Mouse (Mus musculus) embryonic facial prominence, embryonic 12.5 days (tissue): Measurements from ENCODE around the gene Cd34. TPM values are rescaled to one million over a fixed set of nuclear protein-coding genes. Genes with fewer than 3 reads are reported as not detected.

Source experiments
- ATAC-seq: fragments of 200-750 bp; cut with Nextera tagmentation; 2 replicates; pipeline ENCODE4 v1.8.0; 2017; ENCODE audit not compliant: insufficient number of reproducible peaks, insufficient read depth, low FRiP score, low TSS enrichment
- H3K27ac ChIP-seq: fragments of 300-500 bp; sonication (generic); 2 replicates; pipeline ENCODE4 v1.5.1; 2016; ENCODE audit warnings: mild to moderate bottlenecking
- H3K27me3 ChIP-seq: fragments of 300-500 bp; sonication (generic); 2 replicates; pipeline ENCODE4 v1.6.1; 2016; ENCODE audit warnings: mild to moderate bottlenecking, moderate library complexity
- H3K36me3 ChIP-seq: fragments of 300-500 bp; sonication (generic); 2 replicates; pipeline ENCODE4 v1.6.1; 2016; ENCODE audit warnings: mild to moderate bottlenecking
- H3K4me1 ChIP-seq: fragments of 300-500 bp; sonication (generic); 2 replicates; pipeline ENCODE4 v1.6.1; 2016
- H3K4me2 ChIP-seq: fragments of 300-500 bp; sonication (generic); replicated peaks from 2 replicates; pipeline ENCODE4 v1.6.1; 2016; ENCODE audit warnings: mild to moderate bottlenecking, moderate library complexity
- H3K4me3 ChIP-seq: fragments of 300-500 bp; sonication (generic); 2 replicates; pipeline ENCODE4 v1.5.1; 2016; ENCODE audit warnings: mild to moderate bottlenecking
- H3K9ac ChIP-seq: fragments of 300-500 bp; sonication (generic); 2 replicates; pipeline ENCODE4 v1.6.1; 2016; ENCODE audit warnings: mild to moderate bottlenecking, moderate library complexity
- H3K9me3 ChIP-seq: fragments of 300-500 bp; sonication (generic); 2 replicates; pipeline ENCODE4 v1.6.1; 2016; ENCODE audit warnings: mild to moderate bottlenecking, moderate library complexity
- WGBS: fragments of 180-500 bp; shearing (Covaris S2); methylation state at CpG from one replicate; pipeline ENCODE4 v1.1.7; 2016; 5-methylcytosine and 5-hydroxymethylcytosine counted together
- polyA plus RNA-seq: library from polyadenylated mRNA; unstranded; fragments of >200 nt; fragmentation: Nextera tagmentation; extraction: Ambion mirVana; gene quantifications from 2 replicates; pipeline ENCODE4 v1.2.1, GENCODE M21; 2016

Gene Cd34
- polyA plus RNA-seq, 1 experiment from 2014 or later: 63.4 TPM

GRCm38 (mm10) chr1:194941528-194941927 is 2.9 kb downstream of the Cd34 start:
- ATAC-seq: no peak
- H3K9me3 ChIP-seq: no peaks in the 10 kb centered on the region
- no peak overlapping the region for H3K27ac ChIP-seq
- H3K4me3 ChIP-seq: no peak overlapping the region
- no peak overlapping the region for H3K9ac ChIP-seq
- H3K4me1 ChIP-seq: peaks cover 5% of the 10 kb centered on the region; the same call in 1 of the 2 replicates
- 0 out of 2 replicates have a peak, but pooled peaks cover 4% of the 10 kb centered on the region for H3K27me3 ChIP-seq
- no peak overlapping the region for H3K4me2 ChIP-seq
- no peaks in the 10 kb centered on the region for H3K36me3 ChIP-seq

DNA sequence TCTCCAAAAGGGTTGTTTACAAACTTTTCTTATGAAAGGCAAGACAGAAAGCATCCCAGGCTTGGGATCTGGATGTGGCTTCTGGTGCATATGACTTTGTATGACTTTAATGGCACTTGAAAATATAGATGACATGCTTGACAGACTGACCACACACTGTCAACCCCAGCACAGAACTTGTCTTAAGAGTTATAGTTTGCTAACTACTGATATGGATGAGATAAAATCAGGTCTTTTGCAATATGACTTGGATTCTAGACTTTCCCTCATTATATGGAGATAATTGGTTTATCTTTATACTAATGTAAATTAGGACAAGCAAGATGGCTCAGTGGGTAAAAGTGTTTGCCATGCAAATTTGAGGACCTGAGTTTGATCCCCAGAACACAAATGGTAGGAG is 4.3 kb downstream of the Cd34 start:
- no peak overlapping the region for H3K4me2 ChIP-seq
- H3K27me3 ChIP-seq: 0 out of 2 replicates have a peak, but pooled peaks cover 4% of the 10 kb centered on the region
- no peaks in the 10 kb centered on the region for H3K9me3 ChIP-seq
- H3K9ac ChIP-seq: no peak overlapping the region
- no peak for ATAC-seq
- H3K4me1 ChIP-seq: peaks cover 5% of the 10 kb centered on the region; the same call in 1 of the 2 replicates
- H3K36me3 ChIP-seq: no peaks in the 10 kb centered on the region
- H3K4me3 ChIP-seq: no peak overlapping the region
- no peak overlapping the region for H3K27ac ChIP-seq

DNA sequence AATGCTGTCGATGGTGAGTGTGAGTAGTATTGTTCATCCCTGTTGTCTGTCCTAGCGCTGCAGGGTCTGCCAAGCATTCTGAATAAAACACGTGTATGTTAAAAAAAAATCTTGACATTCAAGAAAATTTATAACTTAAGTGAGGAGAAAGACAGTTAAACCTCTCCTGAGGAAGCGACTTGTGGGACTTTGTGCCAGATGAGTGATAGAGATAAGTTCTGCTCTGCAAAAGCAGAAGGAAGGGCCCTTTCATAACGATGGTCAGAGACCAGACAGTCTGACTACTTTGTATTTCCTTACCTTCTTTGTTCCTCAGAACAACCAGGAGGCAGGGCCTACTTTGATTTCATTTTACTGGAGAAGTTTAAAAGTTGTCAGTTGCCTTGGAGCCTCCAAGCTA is 4.9 kb downstream of the Cd34 start:
- H3K9me3 ChIP-seq: no peaks in the 10 kb centered on the region
- 0 out of 2 replicates have a peak, but pooled peaks cover 4% of the 10 kb centered on the region for H3K27me3 ChIP-seq
- H3K27ac ChIP-seq: no peak overlapping the region
- H3K4me3 ChIP-seq: no peak overlapping the region
- peaks cover 5% of the 10 kb centered on the region; the same call in 1 of the 2 replicates for H3K4me1 ChIP-seq
- 81% methylated on average over 5 of the region's 5 CpGs for WGBS
- H3K9ac ChIP-seq: no peak overlapping the region
- H3K4me2 ChIP-seq: no peak overlapping the region
- no peak for ATAC-seq
- no peaks in the 10 kb centered on the region for H3K36me3 ChIP-seq

DNA sequence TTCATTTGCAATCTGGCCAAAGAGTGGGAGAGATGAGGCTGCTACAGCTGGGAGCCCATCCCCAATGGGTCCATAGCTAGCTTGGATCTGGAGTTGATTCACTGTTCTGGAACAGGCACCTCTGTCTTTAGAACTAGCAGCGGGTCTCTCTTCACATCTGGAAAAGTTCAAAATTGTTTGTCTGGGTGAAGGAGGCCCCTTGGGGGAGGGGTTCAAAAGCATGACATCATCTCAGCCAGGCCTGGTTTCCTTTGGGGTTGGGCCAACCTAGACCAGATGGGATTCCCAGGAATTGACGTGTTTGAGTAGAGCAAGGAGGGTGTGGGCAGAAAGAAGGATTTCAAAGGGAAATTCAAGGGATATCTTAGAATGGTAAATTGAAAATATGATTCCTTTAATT is 6.8 kb downstream of the Cd34 start:
- H3K9ac ChIP-seq: no peak overlapping the region
- H3K4me2 ChIP-seq: no peak overlapping the region
- no peak overlapping the region for H3K4me3 ChIP-seq
- no peak for ATAC-seq
- no peaks in the 10 kb centered on the region for H3K27me3 ChIP-seq
- peaks cover 5% of the 10 kb centered on the region; the same call in 1 of the 2 replicates for H3K4me1 ChIP-seq
- WGBS: 12% methylated on average over 2 of the region's 2 CpGs
- no peaks in the 10 kb centered on the region for H3K36me3 ChIP-seq
- H3K9me3 ChIP-seq: no peaks in the 10 kb centered on the region
- H3K27ac ChIP-seq: no peak overlapping the region

- ATAC-seq: no peak
- H3K27me3 ChIP-seq: no peaks in the 10 kb centered on the region
- 86% methylated on average over 1 of the region's 1 CpGs for WGBS
- no peak overlapping the region for H3K4me2 ChIP-seq
- H3K9me3 ChIP-seq: no peaks in the 10 kb centered on the region
- H3K36me3 ChIP-seq: no peaks in the 10 kb centered on the region
- no peak overlapping the region for H3K9ac ChIP-seq
- H3K27ac ChIP-seq: no peak overlapping the region
- H3K4me1 ChIP-seq: peaks cover 5% of the 10 kb centered on the region; the same call in 1 of the 2 replicates
- H3K4me3 ChIP-seq: no peak overlapping the region
Observed at GRCm38 (mm10) chr1:194946467-194946866, 7.8 kb downstream of the Cd34 start.

- H3K9me3 ChIP-seq: no peaks in the 10 kb centered on the region
- 41% methylated on average over 2 of the region's 2 CpGs for WGBS
- no peak overlapping the region for H3K9ac ChIP-seq
- no peaks in the 10 kb centered on the region for H3K36me3 ChIP-seq
- H3K4me2 ChIP-seq: no peak overlapping the region
- H3K4me1 ChIP-seq: no peaks in the 10 kb centered on the region
- no peak for ATAC-seq
- H3K4me3 ChIP-seq: no peak overlapping the region
- no peak overlapping the region for H3K27ac ChIP-seq
- H3K27me3 ChIP-seq: no peaks in the 10 kb centered on the region
Observed at GRCm38 (mm10) chr1:194950913-194951312, 12.3 kb downstream of the Cd34 start.

DNA sequence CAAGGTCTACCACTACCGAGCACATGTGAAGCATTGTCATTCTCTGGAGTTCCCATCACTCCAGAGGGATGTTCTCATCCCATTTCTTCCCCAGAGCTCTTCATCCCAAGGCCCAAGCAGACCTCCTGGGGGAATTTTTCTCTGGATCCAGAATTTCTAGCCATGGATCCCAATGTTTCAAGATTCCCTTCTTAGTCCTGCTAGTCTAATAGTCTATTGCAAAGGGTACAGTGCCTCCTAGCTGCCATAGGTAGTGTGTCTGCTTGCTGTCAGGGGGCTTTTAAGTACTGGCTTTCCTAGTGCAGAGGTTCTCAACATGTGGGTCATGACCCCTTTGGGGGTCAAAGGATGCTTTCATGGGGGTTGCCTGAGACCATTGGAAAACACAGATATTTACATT is 14.3 kb downstream of the Cd34 start:
- no peak for ATAC-seq
- H3K9ac ChIP-seq: no peak overlapping the region
- no peaks in the 10 kb centered on the region for H3K27me3 ChIP-seq
- H3K9me3 ChIP-seq: no peaks in the 10 kb centered on the region
- H3K4me3 ChIP-seq: no peak overlapping the region
- WGBS: 78% methylated on average over 1 of the region's 1 CpGs
- H3K27ac ChIP-seq: no peak overlapping the region
- H3K4me2 ChIP-seq: no peak overlapping the region
- H3K36me3 ChIP-seq: no peaks in the 10 kb centered on the region
- no peaks in the 10 kb centered on the region for H3K4me1 ChIP-seq

- Histone ChIP-seq H3K9ac (no peak overlapping the region), H3K27ac (no peak overlapping the region), H3K4me1 (no peaks in the 10 kb centered on the region), H3K4me3 (no peak overlapping the region), H3K27me3 (no peaks in the 10 kb centered on the region), H3K4me2 (no peak overlapping the region), H3K9me3 (no peaks in the 10 kb centered on the region), H3K36me3 (no peaks in the 10 kb centered on the region)
- ATAC-seq: no peak
Observed at GRCm38 (mm10) chr1:194954694-194955093, 16.1 kb downstream of the Cd34 start.

- no peak for ATAC-seq
- H3K27me3 ChIP-seq: no peaks in the 10 kb centered on the region
- 58% methylated on average over 2 of the region's 2 CpGs for WGBS
- no peak overlapping the region for H3K9ac ChIP-seq
- H3K4me3 ChIP-seq: no peak overlapping the region
- no peak overlapping the region for H3K27ac ChIP-seq
- no peaks in the 10 kb centered on the region for H3K36me3 ChIP-seq
- H3K4me2 ChIP-seq: no peak overlapping the region
- no peaks in the 10 kb centered on the region for H3K4me1 ChIP-seq
- H3K9me3 ChIP-seq: no peaks in the 10 kb centered on the region
Observed at GRCm38 (mm10) chr1:194955749-194956148, 17.1 kb downstream of the Cd34 start.

DNA sequence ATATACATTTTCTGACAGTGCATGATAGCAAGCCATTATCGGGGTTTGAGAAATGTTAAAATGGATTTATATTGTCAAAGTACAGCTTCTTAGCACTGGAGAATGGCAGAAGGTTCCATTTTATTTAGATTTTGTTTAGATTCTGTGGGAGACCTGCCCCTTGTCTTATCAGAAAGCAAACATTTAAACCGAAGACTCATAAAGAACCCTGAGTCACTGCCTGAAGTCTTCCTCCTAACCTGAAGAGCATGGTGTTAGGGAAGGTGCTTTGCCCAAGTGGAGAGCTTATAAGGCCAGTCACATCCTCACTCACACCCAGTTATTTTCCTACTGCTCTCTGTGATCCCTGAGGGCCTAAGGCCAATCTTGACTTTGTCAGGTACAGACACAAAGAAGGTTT is 18.4 kb downstream of the Cd34 start:
- no peaks in the 10 kb centered on the region for H3K36me3 ChIP-seq
- H3K4me2 ChIP-seq: no peak overlapping the region
- no peaks in the 10 kb centered on the region for H3K9me3 ChIP-seq
- H3K27ac ChIP-seq: no peak overlapping the region
- no peak overlapping the region for H3K9ac ChIP-seq
- no peak overlapping the region for H3K4me3 ChIP-seq
- no peaks in the 10 kb centered on the region for H3K4me1 ChIP-seq
- WGBS: 85% methylated on average over 2 of the region's 2 CpGs
- no peaks in the 10 kb centered on the region for H3K27me3 ChIP-seq
- ATAC-seq: no peak

DNA sequence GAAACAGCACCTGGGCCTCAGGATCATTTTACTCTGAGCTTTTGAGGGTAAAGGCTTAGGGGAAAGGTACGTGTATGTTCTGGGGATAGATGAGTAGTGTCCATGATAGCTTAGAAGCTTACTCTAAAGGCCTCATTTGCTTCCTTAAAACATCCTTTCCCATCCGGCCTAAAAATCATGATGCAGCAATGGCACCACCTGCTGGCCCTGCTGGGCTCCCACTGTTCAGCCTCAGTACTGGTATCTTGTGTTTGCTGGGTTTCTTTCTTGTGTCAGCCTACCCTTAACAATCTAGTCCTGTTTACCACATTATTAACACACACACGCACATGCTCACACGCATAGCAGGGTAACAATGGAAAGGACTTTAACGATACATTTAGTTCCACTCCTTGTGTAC is 23.6 kb downstream of the Cd34 start:
- Histone ChIP-seq H3K36me3 (no peaks in the 10 kb centered on the region), H3K4me3 (no peak overlapping the region), H3K27me3 (no peaks in the 10 kb centered on the region), H3K9ac (no peak overlapping the region), H3K4me1 (no peaks in the 10 kb centered on the region), H3K9me3 (no peaks in the 10 kb centered on the region), H3K4me2 (no peak overlapping the region), H3K27ac (no peak overlapping the region)
- WGBS: 34% methylated on average over 5 of the region's 5 CpGs
- no peak for ATAC-seq

GRCm38 (mm10) chr1:194962712-194963111 is 24.1 kb downstream of the Cd34 start:
- no peak for ATAC-seq
- H3K27me3 ChIP-seq: no peaks in the 10 kb centered on the region

GRCm38 (mm10) chr1:194971980-194972379 is 33.4 kb downstream of the Cd34 start:
- peaks cover 4% of the 10 kb centered on the region; the same call in 1 of the 2 replicates for H3K4me1 ChIP-seq
- H3K36me3 ChIP-seq: no peaks in the 10 kb centered on the region
- no peak overlapping the region for H3K9ac ChIP-seq
- H3K27me3 ChIP-seq: no peaks in the 10 kb centered on the region
- no peak for ATAC-seq
- 87% methylated on average over 4 of the region's 4 CpGs for WGBS
- no peak overlapping the region for H3K4me2 ChIP-seq
- no peak overlapping the region for H3K4me3 ChIP-seq
- no peak overlapping the region for H3K27ac ChIP-seq
- H3K9me3 ChIP-seq: no peaks in the 10 kb centered on the region

More at GRCm38 (mm10) chr1:194962712-194963111, 24.1 kb downstream of the Cd34 start:
- no peaks in the 10 kb centered on the region for H3K36me3 ChIP-seq
- H3K4me2 ChIP-seq: no peak overlapping the region
- H3K9me3 ChIP-seq: no peaks in the 10 kb centered on the region
- H3K4me1 ChIP-seq: no peaks in the 10 kb centered on the region
- no peak overlapping the region for H3K9ac ChIP-seq
- no peak overlapping the region for H3K4me3 ChIP-seq
- no peak overlapping the region for H3K27ac ChIP-seq
